In genomic region chr7:38189136-38189982, GRCm38 (mm10) we compare ENCODE assay signal across 9 mouse cellular contexts. TPM values are rescaled to one million over a fixed set of nuclear protein-coding genes. Genes with fewer than 3 reads are reported as not detected.
DNase-seq lines count a peak whose midpoint lies in the region; ATAC-seq and TF ChIP-seq lines count a peak whose summit lies in the region.
"Had no signal": no experiment of that assay in that cellular context is flagged by ENCODE, and none has a peak within 500 bp of the region (broad histone marks: within the 10 kb centered on the region; RNA-seq: fewer than 3 reads in every experiment).

No protein-coding gene starts in this region.

- peaks cover 7% of the 10 kb centered on the region; the same call in 1 of the 2 replicates for H3K36me3 ChIP-seq in kidney, embryonic 15.5 days
- H3K36me3 ChIP-seq in G1E (replicated peaks), result no peaks in the 10 kb centered on the region
- H3K36me3 ChIP-seq in liver, embryonic 11.5 days (ENCODE audit: control insufficient read depth, insufficient read depth, low read length), result no peaks in the 10 kb centered on the region
- peaks cover 27% of the 10 kb centered on the region for H3K36me3 ChIP-seq in small intestine, adult 2 months (ENCODE audit: control insufficient read depth, insufficient read depth, low read length)
- peaks cover 20% of the 10 kb centered on the region for H3K36me3 ChIP-seq in hindbrain, embryonic 13.5 days

- DNase-seq in kidney, adult 8-10 months, result no peak
- DNase-seq in G1E (ENCODE audit: low spot score), result peak; percentile 55
- DNase-seq in liver, embryonic 11.5 days (ENCODE audit: low spot score), result no peak
- no peak for DNase-seq in gastrocnemius, postnatal 4 days (ENCODE audit: low spot score in 2 of 2)
- no peak for DNase-seq in adrenal gland, postnatal 10 days

- TF ChIP-seq CTCF in G1E (IDR thresholded peaks at IDR 0.05; ENCODE audit: low read depth, low read length), result no peak
- TF ChIP-seq CTCF in small intestine, adult 2 months (IDR thresholded peaks at IDR 0.05; ENCODE audit: extremely low read depth, insufficient read length, insufficient replicate concordance, low read depth, low read length), result no peak

- no peak overlapping the region for H3K9ac ChIP-seq in kidney, embryonic 15.5 days
- no peak overlapping the region for H3K9ac ChIP-seq in liver, embryonic 11.5 days (ENCODE audit: low read depth, low read length)
- H3K9ac ChIP-seq in hindbrain, embryonic 13.5 days, result no peak overlapping the region

- TF ChIP-seq POLR2A in small intestine, adult 2 months (IDR thresholded peaks at IDR 0.05; ENCODE audit: low read depth, low read length), result no peak

- H3K27ac ChIP-seq in kidney, embryonic 15.5 days, result peak overlapping the region; percentile 75
- H3K27ac ChIP-seq in liver, embryonic 11.5 days (ENCODE audit: low read depth, low read length), result 0 out of 2 replicates have a peak overlapping the region, but pooled peaks have one; percentile 46
- H3K27ac ChIP-seq in small intestine, adult 2 months (ENCODE audit: insufficient read depth, low read depth, low read length), result peak overlapping the region; percentile 76
- H3K27ac ChIP-seq in hindbrain, embryonic 13.5 days, result no peak overlapping the region

- WGBS in kidney, embryonic 15.5 days, result 50% methylated on average over 15 of the region's 15 CpGs
- 52% methylated on average over 15 of the region's 15 CpGs for WGBS in liver, embryonic 11.5 days
- WGBS in small intestine, adult 2 months, result 74% methylated on average over 15 of the region's 15 CpGs
- WGBS in hindbrain, embryonic 13.5 days, result 82% methylated on average over 15 of the region's 15 CpGs

- peaks cover 9% of the 10 kb centered on the region for H3K4me1 ChIP-seq in kidney, embryonic 15.5 days
- H3K4me1 ChIP-seq in G1E (ENCODE audit: insufficient read depth, low read depth, low read length), result no peaks in the 10 kb centered on the region; the same call in 1 of the 2 replicates
- H3K4me1 ChIP-seq in liver, embryonic 11.5 days (replicated peaks; ENCODE audit: control insufficient read depth, insufficient read depth, low read length), result peaks cover 4% of the 10 kb centered on the region
- peaks cover 21% of the 10 kb centered on the region; the same call in 1 of the 2 replicates for H3K4me1 ChIP-seq in small intestine, adult 2 months (ENCODE audit: control insufficient read depth, insufficient read depth, insufficient read length, low read length)
- peaks cover 2% of the 10 kb centered on the region for H3K4me1 ChIP-seq in hindbrain, embryonic 13.5 days (replicated peaks)

- no peaks in the 10 kb centered on the region for H3K9me3 ChIP-seq in kidney, embryonic 15.5 days (replicated peaks)
- peaks cover 71% of the 10 kb centered on the region for H3K9me3 ChIP-seq in G1E (replicated peaks)
- no peaks in the 10 kb centered on the region for H3K9me3 ChIP-seq in liver, embryonic 11.5 days (ENCODE audit: control insufficient read depth, low read length)
- no peaks in the 10 kb centered on the region for H3K9me3 ChIP-seq in hindbrain, embryonic 13.5 days

- ATAC-seq in kidney, embryonic 15.5 days (replicated peaks; ENCODE audit: low FRiP score), result peak; percentile 70
- no peak for ATAC-seq in G1E (ENCODE audit: extremely low read depth, insufficient number of reproducible peaks, low FRiP score, poor library complexity, severe bottlenecking)
- no peak for ATAC-seq in liver, embryonic 11.5 days (replicated peaks; ENCODE audit: low FRiP score)
- ATAC-seq in hindbrain, embryonic 13.5 days (ENCODE audit: low FRiP score), result no peak
- ATAC-seq: Patski had no signal

- no peak overlapping the region for H3K4me2 ChIP-seq in kidney, embryonic 15.5 days
- H3K4me2 ChIP-seq in liver, embryonic 11.5 days, result peak overlapping the region; percentile 0; the same call in 1 of the 2 replicates
- H3K4me2 ChIP-seq in hindbrain, embryonic 13.5 days, result no peak overlapping the region

- no peaks in the 10 kb centered on the region for H3K27me3 ChIP-seq in kidney, embryonic 15.5 days
- peaks cover 2% of the 10 kb centered on the region; the same call in 1 of the 2 replicates for H3K27me3 ChIP-seq in G1E (ENCODE audit: insufficient read depth, low read length)
- no peaks in the 10 kb centered on the region for H3K27me3 ChIP-seq in liver, embryonic 11.5 days (replicated peaks; ENCODE audit: control insufficient read depth, insufficient read depth, low read length)
- H3K27me3 ChIP-seq in small intestine, adult 2 months (ENCODE audit: control insufficient read depth, insufficient read depth, low read length), result no peaks in the 10 kb centered on the region
- H3K27me3 ChIP-seq in hindbrain, embryonic 13.5 days, result no peaks in the 10 kb centered on the region
- H3K27me3 ChIP-seq: Patski had no signal

- H3K4me3 ChIP-seq in kidney, embryonic 15.5 days (replicated peaks), result no peak overlapping the region
- no peak overlapping the region for H3K4me3 ChIP-seq in G1E (ENCODE audit: low read depth, low read length)
- H3K4me3 ChIP-seq in liver, embryonic 11.5 days (ENCODE audit: low read depth, low read length), result no peak overlapping the region
- peak overlapping the region; percentile 21; the same call in 1 of the 2 replicates for H3K4me3 ChIP-seq in small intestine, adult 2 months (ENCODE audit: low read depth, low read length)
- H3K4me3 ChIP-seq in hindbrain, embryonic 13.5 days, result no peak overlapping the region

RNA-seq across cellular contexts. Expression of gene 1600014C10Rik, which starts 6.3 kb away (rescaled TPM):
- polyA plus RNA-seq in kidney, embryonic 15.5 days (2015; fragmentation: Nextera tagmentation; extraction: Ambion mirVana), result 14.5 and 17.4 TPM in 2 replicates
- 3.0 and 3.7 TPM in 2 replicates for total RNA-seq in G1E (2014; fragmentation: Nextera tagmentation)
- 12.3 and 15.0 TPM in 2 replicates for total RNA-seq in G1E (2017)
- polyA plus RNA-seq in G1E (2012), result 6.3 and 6.7 TPM in 2 replicates
- 11.9 and 12.4 TPM in 2 replicates for polyA plus RNA-seq in liver, embryonic 11.5 days (2014; fragmentation: Nextera tagmentation; extraction: Ambion mirVana)
- 8.8 and 27.4 TPM in 2 replicates for polyA plus RNA-seq in small intestine, adult 2 months (2012; rRNA removed)
- polyA plus RNA-seq in hindbrain, embryonic 13.5 days (2015; fragmentation: Nextera tagmentation; extraction: Ambion mirVana), result 26.1 and 27.5 TPM in 2 replicates
- 10 to 100 TPM; 12.2 to 14.0 TPM for total RNA-seq in gastrocnemius, postnatal 4 days (2021)
- 10 to 100 TPM; 45.5 to 58.0 TPM for total RNA-seq in adrenal gland, postnatal 10 days (2021)

RNA-seq across cellular contexts. Expression of gene Plekhf1, which starts 38.5 kb away (rescaled TPM):
- 5.0 and 5.4 TPM in 2 replicates for polyA plus RNA-seq in kidney, embryonic 15.5 days (2015; fragmentation: Nextera tagmentation; extraction: Ambion mirVana)
- total RNA-seq in G1E (2014; fragmentation: Nextera tagmentation) (0.24 and 0.60 TPM in 2 replicates), G1E (2017) (0.93 and 1.1 TPM in 2 replicates)
- polyA plus RNA-seq in G1E (2012), result 1.2 and 1.4 TPM in 2 replicates
- polyA plus RNA-seq in liver, embryonic 11.5 days (2014; fragmentation: Nextera tagmentation; extraction: Ambion mirVana), result 0.67 and 1.2 TPM in 2 replicates
- 5.4 and 12.8 TPM in 2 replicates for polyA plus RNA-seq in small intestine, adult 2 months (2012; rRNA removed)
- 0.53 and 0.77 TPM in 2 replicates for polyA plus RNA-seq in hindbrain, embryonic 13.5 days (2015; fragmentation: Nextera tagmentation; extraction: Ambion mirVana)
- 1 to 10 TPM; 5.8 to 6.5 TPM for total RNA-seq in gastrocnemius, postnatal 4 days (2021)
- total RNA-seq in adrenal gland, postnatal 10 days (2021), result 1 to 10 TPM; 4.2 to 6.1 TPM
